Mouse (Mus musculus) bone marrow, adult 2 months (tissue): Measurements from ENCODE around the gene Hira.

Experiments used
- CTCF ChIP-seq: fragments of 200-500 bp; IDR thresholded peaks from 2 replicates; pipeline ENCODE4 v1.5.1; 2011; ENCODE audit warnings: low read length, control low read depth; ENCODE audit not compliant: control insufficient read depth, insufficient read depth
- POLR2A ChIP-seq: fragments of 200-500 bp; IDR thresholded peaks from 2 replicates; pipeline ENCODE4 v1.6.1; 2011; ENCODE audit warnings: low read depth, mild to moderate bottlenecking, control low read depth, low read length, borderline replicate concordance; ENCODE audit not compliant: control insufficient read depth

- TF ChIP-seq POLR2A (no peak), CTCF (no peak)
Measured at GRCm38 (mm10) chr16:18927963-18928362, 51.1 kb downstream of the Hira start.
